Mouse (Mus musculus): ENCODE measurements around the gene Rps6kc1.
A peak's percentile ranks its signal among the peaks of the same experiment; 100 is the strongest.

The Rps6kc1 gene

DNA sequence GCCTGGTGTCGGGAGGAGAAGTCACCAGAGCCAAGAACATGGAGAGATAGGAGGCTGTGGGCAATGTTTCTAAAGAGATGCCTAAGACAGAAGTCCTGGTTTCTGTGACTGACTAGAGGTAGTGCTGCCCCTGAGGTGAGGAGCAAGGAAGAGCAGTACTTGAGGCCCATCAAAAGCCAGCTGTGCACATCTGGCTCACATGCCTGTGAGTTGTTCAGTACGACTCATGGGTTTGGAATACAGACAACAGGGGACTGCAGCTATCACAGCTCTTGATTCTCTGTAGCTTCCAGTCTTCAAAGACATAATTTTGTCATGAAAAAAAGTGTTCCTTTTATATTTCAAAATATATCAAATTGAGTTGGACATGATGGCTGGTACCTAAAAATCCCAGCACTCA is 10.5 kb downstream of the Rps6kc1 start:
- no peak for DNase-seq (ENCODE audit: low read depth, low spot score)

DNA sequence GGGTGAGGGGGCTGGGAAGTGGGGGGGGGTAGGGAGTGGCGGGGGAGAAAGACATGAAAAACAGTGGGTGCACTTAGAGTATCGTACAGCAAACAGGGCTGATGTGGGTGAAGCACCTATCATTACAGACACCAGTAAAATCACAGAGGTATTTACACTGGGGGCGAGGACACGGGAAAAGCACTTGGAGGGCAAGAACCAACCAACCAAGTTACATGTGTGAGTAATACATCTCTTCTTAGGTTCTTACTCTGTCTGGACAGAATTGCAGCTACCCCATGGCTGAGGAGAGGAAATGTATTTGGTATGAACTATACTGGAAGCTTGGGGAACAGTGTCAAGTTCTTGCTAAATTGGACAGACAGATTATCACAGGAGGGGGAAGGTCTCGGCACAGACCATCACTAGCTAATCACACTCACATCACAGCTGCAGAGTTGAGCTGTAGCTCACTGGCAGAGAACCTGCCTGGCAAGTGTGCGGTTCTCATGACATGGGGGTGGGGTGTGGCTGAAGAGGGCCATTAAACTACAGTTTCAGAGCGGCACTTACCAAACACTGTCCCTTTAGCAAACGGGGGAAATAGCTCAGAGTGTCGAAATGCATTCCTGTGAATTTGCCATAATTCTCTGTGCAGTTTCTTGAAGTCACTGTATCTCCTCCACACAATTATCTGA is 12.5 kb downstream of the Rps6kc1 start:
- DNase-seq (ENCODE audit: low read depth, low spot score), result no peak

DNA sequence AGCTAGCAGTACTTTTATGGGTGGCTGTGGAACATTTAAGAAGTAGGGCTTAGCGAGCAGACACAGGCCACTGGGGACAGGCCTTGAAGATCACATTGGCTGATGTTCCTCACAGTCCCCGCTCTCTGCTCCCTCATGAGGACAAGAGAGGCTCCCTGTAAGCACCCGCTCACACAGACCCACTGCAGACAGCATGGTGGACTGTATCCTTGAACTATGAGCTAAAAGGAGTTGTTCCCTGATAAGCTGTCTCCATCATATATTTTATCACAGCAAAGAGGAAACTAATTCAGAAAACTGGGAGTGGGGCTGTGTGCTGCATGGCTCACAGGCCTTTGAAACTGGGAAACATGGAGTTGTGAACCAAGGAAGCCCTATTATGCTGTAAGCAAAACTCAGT is 13.4 kb downstream of the Rps6kc1 start:
- DNase-seq (ENCODE audit: low read depth, low spot score), result no peak

DNA sequence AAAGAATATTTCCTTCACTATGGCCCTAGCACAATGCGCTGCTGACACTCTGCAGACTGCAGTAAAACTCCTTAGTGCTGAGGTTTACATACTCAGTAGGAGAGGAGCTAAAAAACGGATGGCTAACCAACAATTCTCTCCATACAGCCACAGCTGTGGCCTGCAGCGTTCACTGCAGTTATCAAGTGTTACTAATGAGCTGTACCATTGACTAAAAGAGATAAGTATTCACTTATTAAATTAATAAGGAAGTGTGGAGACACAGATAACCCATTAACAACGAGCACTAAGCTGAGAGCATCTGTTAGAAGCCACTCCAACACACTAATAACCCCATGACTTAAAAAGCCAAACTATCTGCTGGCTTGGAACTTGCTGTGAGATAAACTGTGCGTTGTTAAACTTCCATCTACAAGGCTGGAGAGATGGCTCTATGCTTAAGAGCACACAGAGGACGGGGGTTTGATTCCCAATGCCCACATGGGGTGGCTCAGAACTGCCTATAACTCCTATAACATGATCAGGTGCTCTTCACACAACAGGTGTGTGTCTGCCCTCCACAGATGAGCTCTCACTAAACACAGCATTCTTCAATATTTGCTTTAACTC is 17.9 kb downstream of the Rps6kc1 start:
- DNase-seq (ENCODE audit: low read depth, low spot score), result no peak

DNA sequence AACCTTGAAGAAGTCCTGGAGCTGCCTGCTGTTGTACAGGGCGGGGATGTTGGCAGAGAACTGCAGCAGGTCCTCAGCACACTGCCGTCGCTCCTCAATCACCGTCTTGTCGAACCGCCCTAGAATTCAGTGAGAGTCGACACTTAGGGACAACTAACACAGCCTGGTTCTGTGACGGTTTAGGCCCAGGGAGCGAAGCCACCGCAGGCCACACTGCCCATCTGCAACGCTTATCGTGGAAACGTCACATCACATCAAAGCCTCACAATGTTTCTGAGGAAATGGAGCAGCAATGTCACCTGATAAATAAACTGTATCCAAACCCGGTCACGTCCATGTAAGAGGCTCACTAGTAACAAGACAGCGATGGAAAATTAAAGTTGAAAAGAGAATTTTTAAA is 22.9 kb downstream of the Rps6kc1 start:
- DNase-seq (ENCODE audit: low read depth, low spot score), result no peak

DNA sequence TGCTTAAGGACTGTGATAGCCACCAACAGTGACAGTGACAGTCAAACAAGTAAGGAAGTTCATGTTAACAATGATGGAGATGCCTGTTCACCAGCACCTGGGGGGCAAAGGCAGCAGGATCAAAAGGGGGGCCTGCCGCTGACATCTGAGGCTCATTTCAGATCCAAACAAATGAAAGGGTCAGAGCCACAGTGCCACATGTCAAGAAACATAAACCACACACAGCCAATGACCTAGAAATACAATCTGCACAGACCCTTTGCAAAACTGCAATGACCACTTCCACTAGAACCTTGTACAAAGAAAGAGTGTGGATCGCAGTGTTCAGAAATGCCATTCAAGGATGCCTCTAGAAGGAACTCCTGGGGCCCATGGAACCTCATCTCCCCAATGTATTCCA is 23.5 kb downstream of the Rps6kc1 start:
- DNase-seq (ENCODE audit: low read depth, low spot score), result no peak

DNA sequence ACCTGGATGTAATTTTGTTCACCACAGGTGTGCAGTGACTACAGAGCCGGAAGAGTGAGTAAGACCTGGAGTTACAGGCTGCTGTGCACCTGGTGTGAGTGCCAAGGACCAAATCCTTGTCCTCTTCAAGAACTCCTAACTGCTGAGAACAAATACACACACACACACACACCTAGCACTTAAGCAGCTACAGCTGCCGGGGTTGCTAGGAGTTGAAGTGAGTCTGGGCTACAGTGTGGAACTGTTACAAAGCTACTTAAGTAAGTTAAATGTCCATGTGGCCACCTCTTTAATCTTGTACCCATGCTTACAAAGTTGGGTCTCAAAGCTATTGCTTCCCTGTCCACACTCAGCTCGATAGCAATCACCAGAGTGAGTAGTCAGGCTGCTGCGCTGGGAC is 25.6 kb downstream of the Rps6kc1 start:
- no peak for DNase-seq (ENCODE audit: low read depth, low spot score)

DNA sequence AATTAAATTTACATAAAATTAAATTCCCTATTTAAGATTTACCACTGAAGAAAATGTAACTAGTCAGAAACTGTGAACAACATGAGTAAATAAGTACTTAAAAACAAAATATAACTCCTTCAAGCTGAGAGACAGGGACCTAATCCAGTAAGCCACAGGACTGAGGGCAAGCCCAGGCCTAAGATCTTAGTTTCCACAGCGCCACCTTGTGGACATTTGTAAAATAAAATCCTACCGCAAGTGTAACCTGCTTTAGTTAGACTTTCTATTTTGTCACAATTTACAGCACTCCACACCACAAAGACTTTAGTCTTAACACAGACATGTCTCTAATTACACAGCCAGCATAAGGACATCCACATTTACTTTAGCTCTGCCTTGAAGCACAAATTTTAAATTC is 30.1 kb downstream of the Rps6kc1 start:
- DNase-seq (ENCODE audit: low read depth, low spot score), result peak; percentile 70

DNA sequence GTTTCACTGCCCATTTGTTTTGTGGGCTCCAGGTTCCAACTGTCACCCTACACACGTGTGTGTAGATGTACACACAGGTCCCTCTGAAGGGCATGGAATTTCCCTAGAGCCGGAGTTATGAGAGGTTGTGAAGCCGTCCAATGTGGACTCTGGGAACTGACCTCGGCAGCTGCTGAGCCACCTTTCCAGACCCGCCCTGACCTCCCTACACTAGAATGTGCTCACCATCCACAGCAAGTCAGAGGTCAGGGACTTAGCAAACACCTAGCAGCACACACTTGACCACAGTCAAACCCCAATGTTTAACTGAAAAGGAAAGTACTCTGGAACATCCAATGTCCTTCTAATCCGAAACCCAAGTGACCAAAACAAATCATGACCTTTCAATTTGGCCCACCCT is 30.9 kb downstream of the Rps6kc1 start:
- no peak for DNase-seq (ENCODE audit: low read depth, low spot score)

DNA sequence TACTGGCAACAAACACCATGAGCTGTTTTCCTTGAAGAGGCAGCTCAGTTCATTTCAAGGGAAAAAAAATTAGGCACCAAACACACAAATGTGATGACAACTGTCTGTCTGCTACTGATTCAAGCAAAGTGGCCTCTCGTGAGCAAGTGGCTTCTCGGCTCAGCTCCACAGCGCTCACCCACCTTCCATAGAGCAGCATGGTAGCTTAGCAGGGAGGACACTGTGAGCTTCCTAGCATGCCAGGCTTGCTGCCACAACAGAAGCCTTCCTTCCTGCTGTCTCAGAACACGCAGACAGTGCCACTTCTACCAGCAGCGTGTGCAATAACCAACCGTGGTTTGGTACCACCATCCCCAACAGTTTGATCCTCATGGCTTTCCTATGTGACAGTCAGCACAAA is 35.8 kb downstream of the Rps6kc1 start:
- DNase-seq (ENCODE audit: low read depth, low spot score), result no peak

DNA sequence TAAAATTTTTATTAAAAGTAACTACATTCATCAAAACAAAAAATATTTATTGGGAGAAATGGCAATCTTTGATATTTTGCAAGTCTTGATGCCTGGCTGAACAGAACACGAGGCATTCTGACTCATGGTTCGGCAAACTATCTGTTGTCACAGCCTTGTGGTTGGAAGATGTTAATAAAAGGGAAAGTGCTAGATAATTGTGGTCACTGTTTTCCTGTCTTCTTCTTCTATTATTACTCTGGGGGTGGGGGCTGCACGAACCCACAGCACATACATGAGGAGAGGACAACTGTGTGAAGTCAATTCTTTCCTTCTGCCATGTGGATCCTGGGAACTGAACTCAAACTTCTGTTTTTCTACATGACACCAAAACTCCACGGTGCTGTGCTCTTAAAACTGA is 36.5 kb downstream of the Rps6kc1 start:
- no peak for DNase-seq (ENCODE audit: low read depth, low spot score)

DNA sequence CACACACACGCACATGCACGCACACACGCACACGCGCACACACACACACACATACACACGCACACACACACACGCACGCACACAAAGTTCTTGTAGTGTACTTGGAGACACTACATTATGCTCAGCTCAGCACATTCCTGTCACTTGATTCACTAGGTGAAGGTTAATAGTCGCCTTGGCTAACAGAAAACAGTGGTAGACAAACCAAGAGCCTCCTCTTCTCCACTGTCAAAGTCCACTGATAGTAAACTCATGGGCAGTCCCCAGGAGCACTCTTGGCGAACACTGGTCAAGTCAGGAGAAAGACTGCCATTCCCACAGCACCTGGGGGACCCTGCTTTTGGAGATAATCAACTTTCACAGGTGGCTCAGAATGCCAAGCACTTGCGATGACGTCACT is 40.5 kb downstream of the Rps6kc1 start:
- no peak for DNase-seq (ENCODE audit: low read depth, low spot score)

DNA sequence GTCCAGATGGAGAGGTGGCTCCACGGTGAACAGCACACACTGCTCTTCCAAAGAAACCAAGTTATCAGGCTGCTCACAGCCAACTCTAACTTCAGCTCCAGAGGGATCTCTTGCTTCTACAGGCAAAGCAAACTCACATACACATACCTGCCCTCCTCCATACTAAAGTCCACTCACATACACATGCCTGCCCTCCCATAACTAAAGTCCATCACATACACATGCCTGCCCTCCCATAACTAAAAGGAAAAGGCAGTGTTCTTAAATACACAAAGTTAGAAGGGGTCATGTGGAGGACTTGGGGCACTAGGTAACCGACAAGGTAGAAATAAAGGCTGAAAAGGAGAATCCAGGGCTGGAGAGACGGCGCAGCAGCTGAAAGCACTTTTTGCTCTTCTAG is 41.6 kb downstream of the Rps6kc1 start:
- no peak for DNase-seq (ENCODE audit: low read depth, low spot score)

DNA sequence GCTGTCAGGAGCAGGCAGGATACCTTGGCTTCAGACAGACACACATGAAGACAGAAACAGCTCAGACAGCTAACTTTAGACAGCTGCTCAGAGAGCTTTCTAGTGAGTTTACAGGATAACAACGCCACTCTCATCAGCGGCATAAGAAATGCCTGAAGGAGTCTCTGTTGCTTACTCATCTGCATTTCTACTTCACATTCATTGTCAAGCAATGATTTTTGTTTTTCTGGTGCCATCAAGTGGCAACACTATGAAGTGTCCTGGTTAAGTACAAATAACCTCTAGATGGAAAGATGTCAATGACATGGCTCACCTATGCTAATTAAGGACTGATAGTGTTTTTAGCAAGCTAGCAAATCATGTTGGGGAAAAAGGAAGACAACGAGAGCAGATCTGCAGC is 42.8 kb downstream of the Rps6kc1 start:
- no peak for DNase-seq (ENCODE audit: low read depth, low spot score)

DNA sequence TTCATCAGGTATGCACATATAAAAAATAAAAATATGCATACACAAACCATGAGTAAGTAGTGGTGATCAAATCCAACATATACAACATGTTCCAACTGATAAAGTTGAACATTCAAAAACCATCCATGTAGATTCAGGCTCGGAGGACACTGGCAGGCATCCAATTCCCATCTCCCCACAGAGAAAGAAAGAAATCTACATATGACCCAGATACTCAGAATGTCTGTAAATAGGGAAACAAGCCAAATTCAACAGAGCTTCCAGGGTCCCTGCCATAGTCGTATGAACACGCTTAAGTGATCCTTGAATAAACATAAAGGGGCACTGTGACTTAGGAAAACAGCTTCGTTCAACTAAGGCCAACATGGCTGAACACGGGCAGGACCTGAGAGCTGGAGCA is 49.9 kb downstream of the Rps6kc1 start:
- no peak for DNase-seq (ENCODE audit: low read depth, low spot score)

DNA sequence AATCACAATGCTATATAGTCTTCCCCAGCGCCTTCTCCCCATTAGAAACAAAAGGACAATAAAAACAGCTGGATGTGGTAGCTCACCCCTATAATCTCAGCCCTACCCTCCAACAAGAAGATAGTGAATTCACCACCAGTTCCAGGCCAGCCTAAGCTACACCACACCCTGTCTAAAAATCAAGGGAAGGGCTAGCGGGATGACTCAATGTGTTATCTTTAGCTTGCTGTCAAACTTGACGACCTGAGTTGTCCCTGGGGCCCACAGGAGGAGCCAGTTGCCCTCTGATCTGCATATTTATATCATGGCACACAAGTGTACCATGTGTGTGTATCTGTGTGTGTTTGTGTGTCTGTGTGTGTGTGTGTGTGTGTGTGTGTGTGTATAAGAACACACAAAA is 57.1 kb downstream of the Rps6kc1 start:
- no peak for DNase-seq (ENCODE audit: low read depth, low spot score)

DNA sequence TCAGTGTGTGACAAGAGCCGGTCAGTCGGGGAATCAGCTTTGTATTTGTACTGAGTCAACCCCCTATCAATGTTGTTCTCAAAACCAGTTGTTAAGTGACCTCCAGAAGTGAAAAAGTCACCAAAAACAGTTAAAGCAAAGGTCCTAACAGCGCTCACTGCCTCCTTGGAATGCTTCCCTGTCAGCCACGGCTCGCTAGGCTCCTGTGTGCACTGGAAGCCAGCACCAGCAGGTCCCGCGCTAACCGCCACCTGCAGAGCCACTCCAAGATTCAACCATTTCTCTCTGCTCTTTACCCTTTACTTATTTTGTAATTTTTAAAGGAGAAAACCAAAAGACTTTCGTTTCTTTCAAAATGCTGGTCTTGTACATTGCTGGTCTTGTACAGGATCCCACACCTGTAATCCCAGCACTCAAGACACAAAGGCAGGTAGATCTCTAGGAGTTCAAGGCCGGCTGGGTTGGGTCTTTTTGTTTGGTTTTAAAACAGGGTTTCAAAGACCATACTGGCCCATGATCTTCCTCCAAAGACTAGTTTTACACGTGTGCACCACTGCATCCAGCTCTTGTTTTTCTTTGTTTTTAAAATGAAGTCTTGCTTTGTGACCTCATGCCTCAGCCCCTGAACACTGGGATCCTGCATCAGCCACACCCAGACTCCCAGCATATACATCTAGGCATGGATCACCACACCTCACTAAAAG is 62.3 kb downstream of the Rps6kc1 start:
- DNase-seq (ENCODE audit: low read depth, low spot score), result peak; percentile 61

DNA sequence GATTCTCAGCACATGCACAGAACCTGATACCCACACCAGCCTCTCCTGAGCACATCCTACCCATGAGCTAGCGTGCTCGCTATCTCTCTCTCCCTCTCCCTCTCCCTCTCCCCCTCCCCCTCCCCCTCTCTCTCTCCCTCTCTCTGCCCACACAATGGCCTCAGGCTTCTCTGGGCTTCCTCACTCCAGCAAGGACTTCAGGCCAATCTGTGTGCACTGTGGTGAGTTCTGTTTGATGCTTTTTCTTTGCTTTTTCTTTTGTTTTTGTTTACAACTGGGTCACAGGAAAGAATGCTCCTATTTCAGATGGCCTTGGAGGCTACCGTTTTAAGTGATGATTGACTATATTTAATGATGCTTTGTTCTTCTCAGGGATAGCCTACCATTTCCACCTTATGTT is 62.9 kb downstream of the Rps6kc1 start:
- peak; percentile 19 for DNase-seq (ENCODE audit: low read depth, low spot score)

DNA sequence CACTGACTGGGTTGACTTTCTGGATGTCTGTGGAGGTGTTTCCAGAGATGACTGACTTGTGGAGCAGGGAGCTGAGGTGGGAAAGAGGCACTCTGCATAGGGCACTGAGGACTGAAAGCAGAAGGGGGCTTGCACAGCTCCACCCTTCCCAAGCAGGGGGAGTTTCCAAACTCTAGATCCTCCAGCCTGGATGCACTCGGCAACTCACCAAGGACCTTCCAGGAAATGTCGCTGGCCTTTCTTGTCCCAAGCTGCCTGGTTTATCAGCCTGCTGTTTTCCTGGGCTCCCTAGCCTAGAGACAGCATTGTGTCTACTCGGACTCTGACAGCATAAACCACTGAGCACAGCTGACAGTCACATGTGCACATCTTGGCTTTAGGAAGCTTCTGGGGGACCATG is 64.6 kb downstream of the Rps6kc1 start:
- no peak for DNase-seq (ENCODE audit: low read depth, low spot score)

DNA sequence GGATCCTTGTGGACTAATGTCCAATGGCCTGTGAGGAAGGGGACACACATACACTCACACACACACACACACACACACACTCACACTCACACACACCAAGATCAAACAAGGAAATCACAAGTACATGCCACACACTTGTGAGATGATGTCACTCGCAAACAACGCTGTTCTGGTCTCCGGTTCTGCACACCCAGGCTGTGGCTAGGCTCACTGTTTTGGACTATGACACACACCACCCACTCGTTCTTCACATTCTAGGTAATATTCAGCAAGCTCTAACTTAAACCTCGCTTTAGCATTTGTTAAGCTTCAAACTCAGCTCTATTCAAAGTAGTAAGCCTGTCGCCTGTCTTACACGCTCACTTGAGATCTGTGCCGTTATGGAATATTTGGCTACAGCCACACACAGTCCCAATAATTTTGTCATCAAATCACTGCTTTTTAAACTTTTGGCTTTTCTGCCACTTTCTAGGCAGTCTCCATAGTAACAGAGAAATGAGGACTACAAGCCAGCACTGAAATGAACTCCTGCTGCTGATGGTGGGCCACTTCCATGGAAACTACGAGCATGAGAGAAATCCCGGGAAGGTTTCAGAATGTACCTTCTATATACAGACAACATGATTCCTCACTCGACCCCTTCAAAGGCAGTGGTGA is 65.4 kb downstream of the Rps6kc1 start:
- no peak for DNase-seq (ENCODE audit: low read depth, low spot score)

DNA sequence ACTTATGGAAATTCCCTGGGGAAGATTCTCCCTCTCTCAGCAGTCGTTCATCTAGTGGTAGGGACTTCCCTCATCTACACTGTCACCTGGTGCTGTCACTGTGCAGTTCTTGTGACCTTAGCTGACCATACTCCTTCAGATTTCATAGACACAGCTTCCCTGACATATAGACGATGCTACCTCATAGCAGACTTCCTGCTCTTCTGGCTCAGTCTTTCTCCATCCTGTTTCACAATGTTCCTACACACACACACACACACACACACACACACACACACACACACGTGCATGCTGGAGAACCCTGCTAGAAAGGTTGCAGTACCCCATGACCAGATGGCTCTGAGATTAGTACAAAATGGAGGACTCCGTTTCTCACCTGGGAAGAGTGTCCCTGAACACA is 66.2 kb downstream of the Rps6kc1 start:
- DNase-seq (ENCODE audit: low read depth, low spot score), result no peak

DNA sequence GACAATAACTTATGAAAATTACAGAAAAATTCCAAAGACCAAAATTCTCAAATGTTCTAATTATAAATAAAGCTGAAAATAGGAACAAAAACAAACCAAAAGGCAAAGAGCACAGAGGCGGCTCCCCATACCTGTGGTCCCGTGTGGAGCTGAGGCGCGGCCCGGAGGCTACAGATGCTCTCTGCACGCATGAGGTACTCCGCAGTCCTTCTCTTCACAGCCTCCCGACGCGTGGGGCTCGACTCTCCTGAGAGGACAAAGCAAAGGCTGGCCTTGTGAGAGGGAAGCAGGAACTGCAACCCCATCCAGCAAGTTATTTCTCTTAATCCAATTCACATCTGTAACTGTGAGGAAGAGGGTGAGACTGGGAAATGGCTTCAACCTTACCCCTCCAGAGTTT is 67.2 kb downstream of the Rps6kc1 start:
- no peak for DNase-seq (ENCODE audit: low read depth, low spot score)

DNA sequence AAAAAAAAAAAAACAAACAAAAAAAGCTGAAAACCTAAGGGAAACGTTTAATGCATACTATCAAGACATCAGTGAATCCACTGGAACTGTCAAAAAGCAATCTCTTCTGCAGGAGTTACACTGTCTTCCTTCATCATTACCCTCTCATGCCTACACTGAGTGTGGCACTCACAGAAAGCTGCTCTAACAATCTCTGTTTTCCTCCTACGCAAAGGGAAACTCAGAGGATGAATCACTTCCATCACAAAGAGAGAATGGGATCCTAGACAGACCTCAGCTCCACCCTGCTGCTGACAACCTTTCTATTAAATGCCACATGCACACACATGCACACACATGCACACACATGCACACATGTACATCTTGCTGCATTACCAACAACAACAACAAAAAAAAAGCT is 75.5 kb downstream of the Rps6kc1 start:
- DNase-seq (ENCODE audit: low read depth, low spot score), result no peak

All from R1 (cell line).